24 mouse cellular contexts compared by ENCODE assay signal in genomic region chr17:90684172-90684571, GRCm38 (mm10).
A peak's percentile ranks its signal among the peaks of the same experiment; 100 is the strongest.
DNase-seq lines count a peak whose midpoint lies in the region; ATAC-seq and TF ChIP-seq lines count a peak whose summit lies in the region.
"Had no signal": no experiment of that assay in that cellular context is flagged by ENCODE, and none has a peak within 500 bp of the region (broad histone marks: within the 10 kb centered on the region; RNA-seq: fewer than 3 reads in every experiment).

No protein-coding gene starts in this region.

- no peak for DNase-seq in hindbrain, postnatal 0 days (ENCODE audit: low spot score)
- DNase-seq in brain, embryonic 14.5 days (ENCODE audit: low read depth) = peak; percentile 53
- DNase-seq in right cerebral cortex, adult 18-20 months = no peak
- DNase-seq: adrenal gland, adult 2 months; adrenal gland, postnatal 14 days; cerebellum, adult 11-12 months; cerebellum, adult 8-10 months; cerebellum, postnatal 10 days; cerebellum, postnatal 36 days; embryo, embryonic 11 days; gastrocnemius, adult 2 months; gastrocnemius, postnatal 14 days; heart, adult 11 months; kidney, adult 11 months had no signal

- ATAC-seq in forebrain, embryonic 15.5 days (replicated peaks) = peak; percentile 66; the same call in 1 of the 2 replicates
- ATAC-seq in forebrain, embryonic 12.5 days (ENCODE audit: low FRiP score) = no peak
- 0 out of 2 replicates have a peak, but pooled peaks have one; percentile 29 for ATAC-seq in hindbrain, postnatal 0 days
- no peak for ATAC-seq in hindbrain, embryonic 12.5 days (ENCODE audit: low FRiP score)
- ATAC-seq: CD4-positive, CD25-positive, alpha-beta regulatory T cell, adult 4 months; intestine, embryonic 15.5 days had no signal

- no peaks in the 10 kb centered on the region for H3K36me3 ChIP-seq in forebrain, embryonic 15.5 days
- no peaks in the 10 kb centered on the region for H3K36me3 ChIP-seq in forebrain, embryonic 12.5 days (replicated peaks)
- no peaks in the 10 kb centered on the region for H3K36me3 ChIP-seq in hindbrain, postnatal 0 days (ENCODE audit: insufficient read depth, low read length)
- H3K36me3 ChIP-seq in hindbrain, embryonic 12.5 days = no peaks in the 10 kb centered on the region
- H3K36me3 ChIP-seq: embryonic facial prominence, embryonic 10.5 days; embryonic facial prominence, embryonic 13.5 days; intestine, embryonic 15.5 days had no signal

- no peak overlapping the region for H3K4me3 ChIP-seq in forebrain, embryonic 15.5 days
- no peak overlapping the region for H3K4me3 ChIP-seq in forebrain, embryonic 12.5 days (replicated peaks)
- H3K4me3 ChIP-seq in hindbrain, postnatal 0 days (ENCODE audit: low read length) = no peak overlapping the region
- no peak overlapping the region for H3K4me3 ChIP-seq in hindbrain, embryonic 12.5 days
- H3K4me3 ChIP-seq: embryonic facial prominence, embryonic 10.5 days; embryonic facial prominence, embryonic 13.5 days; erythroblast, embryonic 14.5 days; gastrocnemius, adult 2 months; intestine, embryonic 15.5 days had no signal

- peaks cover 6% of the 10 kb centered on the region; the same call in 1 of the 2 replicates for H3K4me1 ChIP-seq in forebrain, embryonic 15.5 days
- no peaks in the 10 kb centered on the region for H3K4me1 ChIP-seq in forebrain, embryonic 12.5 days
- no peaks in the 10 kb centered on the region for H3K4me1 ChIP-seq in hindbrain, postnatal 0 days (ENCODE audit: insufficient read depth, low read length)
- H3K4me1 ChIP-seq in hindbrain, embryonic 12.5 days = no peaks in the 10 kb centered on the region
- H3K4me1 ChIP-seq: embryonic facial prominence, embryonic 10.5 days; embryonic facial prominence, embryonic 13.5 days; intestine, embryonic 15.5 days had no signal

- H3K4me2 ChIP-seq in forebrain, embryonic 15.5 days (replicated peaks) = no peak overlapping the region
- H3K4me2 ChIP-seq in forebrain, embryonic 12.5 days = no peak overlapping the region
- H3K4me2 ChIP-seq in hindbrain, postnatal 0 days (ENCODE audit: low read depth, low read length) = no peak overlapping the region
- H3K4me2 ChIP-seq in hindbrain, embryonic 12.5 days (replicated peaks) = no peak overlapping the region
- H3K4me2 ChIP-seq: embryonic facial prominence, embryonic 13.5 days; heart, embryonic 11.5 days; hindbrain, embryonic 14.5 days; intestine, embryonic 15.5 days had no signal

- no peak for TF ChIP-seq CTCF in hindbrain, postnatal 0 days (IDR thresholded peaks at IDR 0.05; ENCODE audit: low read depth)
- TF ChIP-seq CTCF in brain, embryonic 14.5 days (IDR thresholded peaks at IDR 0.05; ENCODE audit: borderline replicate concordance, extremely low read depth, insufficient read depth, insufficient read length) = no peak

- no peaks in the 10 kb centered on the region for H3K9me3 ChIP-seq in forebrain, embryonic 15.5 days
- H3K9me3 ChIP-seq in forebrain, embryonic 12.5 days = no peaks in the 10 kb centered on the region
- H3K9me3 ChIP-seq in hindbrain, postnatal 0 days (ENCODE audit: low read length) = no peaks in the 10 kb centered on the region
- H3K9me3 ChIP-seq in hindbrain, embryonic 12.5 days (replicated peaks) = no peaks in the 10 kb centered on the region
- H3K9me3 ChIP-seq: embryonic facial prominence, embryonic 10.5 days; embryonic facial prominence, embryonic 13.5 days; intestine, embryonic 15.5 days had no signal

- no peak for TF ChIP-seq POLR2A in brain, embryonic 14.5 days (IDR thresholded peaks at IDR 0.05; ENCODE audit: borderline replicate concordance, extremely low read depth, insufficient read depth, insufficient read length, poor library complexity, severe bottlenecking)

- no peak overlapping the region for H3K27ac ChIP-seq in forebrain, embryonic 15.5 days (replicated peaks)
- no peak overlapping the region for H3K27ac ChIP-seq in forebrain, embryonic 12.5 days
- no peak overlapping the region for H3K27ac ChIP-seq in hindbrain, postnatal 0 days
- no peak overlapping the region for H3K27ac ChIP-seq in hindbrain, embryonic 12.5 days
- H3K27ac ChIP-seq: embryonic facial prominence, embryonic 10.5 days; embryonic facial prominence, embryonic 13.5 days; gastrocnemius, adult 2 months; hindbrain, embryonic 14.5 days; intestine, embryonic 15.5 days had no signal

- H3K27me3 ChIP-seq in forebrain, embryonic 15.5 days = no peaks in the 10 kb centered on the region
- H3K27me3 ChIP-seq in forebrain, embryonic 12.5 days = no peaks in the 10 kb centered on the region
- H3K27me3 ChIP-seq in hindbrain, postnatal 0 days (ENCODE audit: insufficient read depth, low read length) = no peaks in the 10 kb centered on the region
- H3K27me3 ChIP-seq in hindbrain, embryonic 12.5 days = no peaks in the 10 kb centered on the region
- H3K27me3 ChIP-seq: embryonic facial prominence, embryonic 13.5 days; intestine, embryonic 15.5 days had no signal

- H3K9ac ChIP-seq in forebrain, embryonic 15.5 days (replicated peaks) = no peak overlapping the region
- H3K9ac ChIP-seq in forebrain, embryonic 12.5 days = no peak overlapping the region
- H3K9ac ChIP-seq in hindbrain, postnatal 0 days (replicated peaks; ENCODE audit: low read length) = no peak overlapping the region
- H3K9ac ChIP-seq in hindbrain, embryonic 12.5 days = no peak overlapping the region
- H3K9ac ChIP-seq: embryonic facial prominence, embryonic 13.5 days; hindbrain, embryonic 14.5 days; intestine, embryonic 15.5 days had no signal

Comparison
In these comparisons a context has a peak if more than half of its experiments do, and no peak if none do; other contexts are left out.
1. ATAC-seq: peak in forebrain, embryonic 15.5 days (single experiment) and hindbrain, postnatal 0 days (single experiment); none in forebrain, embryonic 12.5 days (single experiment) and hindbrain, embryonic 12.5 days (single experiment).